Mouse (Mus musculus): ENCODE measurements at regions not wholly inside any gene's neighbourhood (a gene's known extent, or its start where the extent isn't known, plus 50 kb on each side); places are given as distances from the start of the nearest gene placed in this dataset.
A peak's percentile ranks its signal among the peaks of the same experiment; 100 is the strongest.

DNA sequence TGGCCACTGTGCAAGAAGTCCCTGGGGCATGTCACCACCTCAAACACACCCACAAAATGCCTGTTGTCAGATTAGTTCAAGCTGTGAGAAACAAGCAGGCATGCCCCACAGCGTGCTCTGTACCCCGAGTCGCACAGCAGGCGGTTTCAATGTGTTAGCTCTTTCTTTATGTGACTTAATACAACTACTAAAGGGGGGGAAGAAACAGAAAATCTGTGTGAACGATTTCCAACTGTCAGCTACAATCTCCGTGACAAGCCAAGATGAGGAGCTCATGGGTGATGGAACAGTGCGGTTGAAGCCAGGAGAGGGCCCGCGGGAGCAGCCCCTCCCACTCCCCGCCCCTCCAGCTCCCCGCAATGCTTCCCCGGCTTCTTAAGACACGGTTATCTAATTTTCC is 180.7 kb downstream of the Setd4 start:
- Histone ChIP-seq H3K4me1 (ENCODE audit: control insufficient read depth, insufficient read depth, low read length) (no peaks in the 10 kb centered on the region), H3K4me3 (ENCODE audit: insufficient read depth, low read length) (no peak overlapping the region), H3K27ac (ENCODE audit: insufficient read depth, low read length) (no peak overlapping the region)
- TF ChIP-seq CTCF (IDR thresholded peaks at IDR 0.05; ENCODE audit: borderline replicate concordance, insufficient read depth, low read length), result no peak
- TF ChIP-seq POLR2A (IDR thresholded peaks at IDR 0.05; ENCODE audit: low read depth, low read length), result no peak

DNA sequence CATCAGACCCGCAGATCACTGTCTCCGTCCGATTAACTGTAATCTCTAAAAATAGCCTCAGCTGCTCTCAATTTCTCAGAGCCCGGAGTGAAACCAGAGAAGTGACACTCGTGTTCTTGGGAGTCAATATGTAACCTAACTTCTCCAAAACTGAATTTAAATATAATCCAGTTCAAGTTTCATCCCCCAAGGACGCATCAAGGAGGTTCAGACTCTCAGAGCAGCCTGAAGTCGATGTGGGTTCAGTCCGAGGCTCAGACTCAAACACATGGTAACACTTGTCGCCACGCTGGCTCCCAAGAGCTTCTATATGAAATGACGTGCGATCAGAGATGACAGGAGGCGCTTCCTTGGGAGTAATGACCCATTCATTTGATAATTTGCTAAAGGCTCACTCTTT is 181.6 kb downstream of the Setd4 start:
- Histone ChIP-seq H3K4me1 (ENCODE audit: control insufficient read depth, insufficient read depth, low read length) (no peaks in the 10 kb centered on the region), H3K4me3 (ENCODE audit: insufficient read depth, low read length) (no peak overlapping the region), H3K27ac (ENCODE audit: insufficient read depth, low read length) (no peak overlapping the region)
- no peak for TF ChIP-seq POLR2A (IDR thresholded peaks at IDR 0.05; ENCODE audit: low read depth, low read length)
- TF ChIP-seq CTCF (IDR thresholded peaks at IDR 0.05; ENCODE audit: borderline replicate concordance, insufficient read depth, low read length), result no peak

DNA sequence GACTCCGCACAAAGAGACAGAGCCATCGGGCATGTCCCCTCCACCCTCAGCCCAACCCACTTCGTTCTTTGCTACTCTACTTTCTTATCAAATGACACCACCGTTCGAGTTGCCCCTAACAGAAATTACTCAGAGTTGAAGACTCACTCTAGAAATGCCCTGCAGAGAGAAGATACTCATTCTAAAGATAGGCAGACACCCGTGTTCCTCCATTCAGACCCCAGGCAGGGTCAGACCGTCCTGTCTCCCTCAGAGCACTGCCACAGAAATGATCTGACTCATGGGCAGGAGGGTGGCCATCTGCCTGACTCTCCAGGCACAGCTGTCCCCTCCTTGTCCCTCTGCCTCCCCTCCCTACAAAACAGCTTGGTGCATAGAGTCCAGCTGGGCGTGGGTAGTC is 185.6 kb downstream of the Setd4 start:
- TF ChIP-seq POLR2A (IDR thresholded peaks at IDR 0.05; ENCODE audit: low read depth, low read length) (no peak), CTCF (IDR thresholded peaks at IDR 0.05; ENCODE audit: borderline replicate concordance, insufficient read depth, low read length) (no peak)
- no peaks in the 10 kb centered on the region for H3K4me1 ChIP-seq (ENCODE audit: control insufficient read depth, insufficient read depth, low read length)
- H3K27ac ChIP-seq (ENCODE audit: insufficient read depth, low read length), result no peak overlapping the region
- H3K4me3 ChIP-seq (ENCODE audit: insufficient read depth, low read length), result no peak overlapping the region

DNA sequence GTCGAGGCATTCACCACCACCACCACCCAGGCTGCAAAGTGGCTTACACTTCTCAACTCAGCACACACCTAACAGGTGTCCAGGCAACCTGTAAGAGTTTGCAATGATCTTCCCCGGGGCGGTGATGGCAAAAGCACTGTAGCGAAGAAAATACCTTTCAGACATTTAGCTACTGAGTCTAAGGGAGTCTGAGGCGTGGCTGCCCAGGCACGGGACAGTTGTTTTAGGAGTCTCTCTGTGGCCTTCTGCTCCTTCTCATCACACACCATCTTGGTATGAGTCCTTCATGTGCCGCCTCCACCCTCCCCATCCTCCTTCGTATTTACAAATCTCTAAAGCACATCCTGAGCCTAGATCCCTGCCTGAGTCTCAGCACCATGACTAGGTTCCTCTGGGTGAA is 186.0 kb downstream of the Setd4 start:
- TF ChIP-seq POLR2A (IDR thresholded peaks at IDR 0.05; ENCODE audit: low read depth, low read length), result no peak
- no peak overlapping the region for H3K4me3 ChIP-seq (ENCODE audit: insufficient read depth, low read length)
- no peaks in the 10 kb centered on the region for H3K4me1 ChIP-seq (ENCODE audit: control insufficient read depth, insufficient read depth, low read length)
- no peak overlapping the region for H3K27ac ChIP-seq (ENCODE audit: insufficient read depth, low read length)

DNA sequence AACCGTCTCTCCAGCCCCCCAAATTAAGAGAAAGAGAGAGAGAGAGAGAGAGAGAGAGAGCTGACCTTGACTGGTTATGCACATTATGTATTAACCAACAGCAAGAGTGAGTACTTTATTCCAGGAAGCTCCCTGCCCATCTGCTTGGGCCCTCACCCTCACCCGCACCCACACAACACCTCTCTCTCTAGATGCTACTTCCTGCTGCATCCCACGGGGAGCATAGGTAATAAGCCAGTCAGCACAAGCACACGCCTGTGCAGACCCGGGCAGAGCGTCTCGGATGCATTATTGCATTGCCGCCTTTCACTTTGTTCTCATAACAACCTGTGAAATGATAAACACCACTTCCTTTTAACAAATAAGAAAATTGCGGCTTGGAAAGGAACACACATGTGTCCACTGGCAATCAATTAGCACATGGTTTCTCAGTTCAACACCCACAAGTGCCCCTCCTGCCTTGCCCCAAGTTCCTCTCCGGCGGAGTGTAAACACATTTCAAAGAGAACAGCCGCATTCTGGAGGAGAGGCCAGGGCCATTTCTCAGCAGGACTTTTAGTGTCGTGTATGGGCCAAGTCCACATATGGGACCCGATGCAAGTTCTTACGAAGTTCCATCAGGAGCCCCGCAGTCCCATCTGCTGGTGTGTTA is 211.7 kb downstream of the Setd4 start:
- no peak for TF ChIP-seq CTCF (IDR thresholded peaks at IDR 0.05; ENCODE audit: borderline replicate concordance, insufficient read depth, low read length)
- TF ChIP-seq POLR2A (IDR thresholded peaks at IDR 0.05; ENCODE audit: low read depth, low read length), result no peak
- H3K4me3 ChIP-seq (ENCODE audit: insufficient read depth, low read length), result no peak overlapping the region
- H3K27ac ChIP-seq (ENCODE audit: insufficient read depth, low read length), result no peak overlapping the region
- H3K4me1 ChIP-seq (ENCODE audit: control insufficient read depth, insufficient read depth, low read length), result no peaks in the 10 kb centered on the region

DNA sequence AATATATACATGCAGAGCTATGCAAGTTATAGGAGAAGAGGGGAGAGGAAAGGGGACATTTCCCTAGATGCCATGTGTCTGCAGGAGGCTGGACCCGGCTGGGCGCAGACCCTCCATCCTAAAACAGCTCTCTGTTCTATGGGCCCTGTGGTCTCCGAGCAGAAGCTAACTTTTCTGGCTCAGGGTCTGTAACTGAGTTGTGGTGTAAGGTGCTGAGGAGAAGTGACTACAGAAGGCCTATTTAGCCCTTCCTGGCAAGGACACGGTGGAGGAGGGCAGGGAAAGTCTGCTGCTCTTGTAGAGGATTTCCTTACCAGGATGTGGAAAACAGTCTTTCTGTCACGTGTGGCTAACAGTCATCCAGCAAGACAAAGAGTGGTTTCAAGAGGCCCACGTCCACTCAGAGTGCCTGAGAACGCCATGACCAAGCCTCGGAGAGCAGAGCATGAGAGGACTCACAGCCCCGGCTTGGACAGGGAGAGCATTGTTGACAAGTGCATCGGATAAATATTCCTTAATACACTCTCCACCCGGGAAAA is 216.2 kb downstream of the Setd4 start:
- no peak overlapping the region for H3K4me3 ChIP-seq (ENCODE audit: insufficient read depth, low read length)
- H3K27ac ChIP-seq (ENCODE audit: insufficient read depth, low read length), result no peak overlapping the region
- H3K4me1 ChIP-seq (ENCODE audit: control insufficient read depth, insufficient read depth, low read length), result peaks cover under 1% of the 10 kb centered on the region
- TF ChIP-seq POLR2A (IDR thresholded peaks at IDR 0.05; ENCODE audit: low read depth, low read length) (no peak), CTCF (IDR thresholded peaks at IDR 0.05; ENCODE audit: borderline replicate concordance, insufficient read depth, low read length) (no peak)

DNA sequence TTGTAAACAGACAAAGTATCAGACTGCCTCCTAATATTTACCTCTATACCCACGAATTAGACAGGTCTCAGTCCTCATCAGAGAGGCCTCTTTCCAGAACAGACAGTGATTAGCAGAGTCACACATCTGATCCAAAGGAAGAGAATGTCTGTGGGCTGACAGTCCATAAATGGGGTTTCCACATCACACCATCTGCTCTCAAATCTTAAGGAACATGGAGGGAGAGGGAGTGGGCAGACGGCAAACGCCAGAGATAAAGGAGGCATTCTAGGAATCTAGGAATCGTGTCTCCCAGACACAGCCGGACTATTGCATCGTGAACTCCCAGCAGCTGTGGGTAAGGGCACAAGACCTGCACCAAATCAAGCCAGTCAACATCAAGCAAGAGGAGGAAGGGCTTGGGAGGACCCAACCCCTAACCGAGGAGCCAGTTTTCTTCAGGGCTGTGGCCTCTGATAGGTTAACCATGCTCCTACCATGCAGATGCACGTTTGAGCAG is 219.8 kb downstream of the Setd4 start:
- Histone ChIP-seq H3K4me1 (ENCODE audit: control insufficient read depth, insufficient read depth, low read length) (peaks cover 8% of the 10 kb centered on the region), H3K4me3 (ENCODE audit: insufficient read depth, low read length) (no peak overlapping the region)
- TF ChIP-seq CTCF (IDR thresholded peaks at IDR 0.05; ENCODE audit: borderline replicate concordance, insufficient read depth, low read length), result no peak
- TF ChIP-seq POLR2A (IDR thresholded peaks at IDR 0.05; ENCODE audit: low read depth, low read length), result no peak

DNA sequence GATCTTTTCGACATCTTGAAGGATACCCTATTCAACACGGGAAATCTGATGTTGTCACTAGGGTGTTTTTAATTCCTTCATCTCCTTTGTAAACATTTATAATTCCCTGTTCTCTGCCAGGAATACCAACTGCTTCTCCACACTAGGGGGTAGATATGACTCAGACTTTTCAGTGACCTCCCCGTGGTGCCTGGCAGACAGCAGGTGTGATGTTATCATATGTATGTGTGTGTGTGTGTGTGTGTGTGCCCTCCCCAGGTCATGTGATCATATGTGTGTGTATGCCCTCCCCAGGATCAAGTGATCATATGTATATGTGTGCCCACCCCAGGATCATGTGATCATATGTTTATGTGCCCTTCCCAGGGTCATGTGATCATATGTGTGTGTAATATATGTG is 220.9 kb downstream of the Setd4 start:
- no peak for TF ChIP-seq CTCF (IDR thresholded peaks at IDR 0.05; ENCODE audit: borderline replicate concordance, insufficient read depth, low read length)
- no peak for TF ChIP-seq POLR2A (IDR thresholded peaks at IDR 0.05; ENCODE audit: low read depth, low read length)
- H3K27ac ChIP-seq (ENCODE audit: insufficient read depth, low read length), result no peak overlapping the region; the same call in 1 of the 2 replicates
- peaks cover 8% of the 10 kb centered on the region for H3K4me1 ChIP-seq (ENCODE audit: control insufficient read depth, insufficient read depth, low read length)

More for the DNA sequence above, 219.8 kb downstream of the Setd4 start:
- H3K27ac ChIP-seq (ENCODE audit: insufficient read depth, low read length), result no peak overlapping the region

DNA sequence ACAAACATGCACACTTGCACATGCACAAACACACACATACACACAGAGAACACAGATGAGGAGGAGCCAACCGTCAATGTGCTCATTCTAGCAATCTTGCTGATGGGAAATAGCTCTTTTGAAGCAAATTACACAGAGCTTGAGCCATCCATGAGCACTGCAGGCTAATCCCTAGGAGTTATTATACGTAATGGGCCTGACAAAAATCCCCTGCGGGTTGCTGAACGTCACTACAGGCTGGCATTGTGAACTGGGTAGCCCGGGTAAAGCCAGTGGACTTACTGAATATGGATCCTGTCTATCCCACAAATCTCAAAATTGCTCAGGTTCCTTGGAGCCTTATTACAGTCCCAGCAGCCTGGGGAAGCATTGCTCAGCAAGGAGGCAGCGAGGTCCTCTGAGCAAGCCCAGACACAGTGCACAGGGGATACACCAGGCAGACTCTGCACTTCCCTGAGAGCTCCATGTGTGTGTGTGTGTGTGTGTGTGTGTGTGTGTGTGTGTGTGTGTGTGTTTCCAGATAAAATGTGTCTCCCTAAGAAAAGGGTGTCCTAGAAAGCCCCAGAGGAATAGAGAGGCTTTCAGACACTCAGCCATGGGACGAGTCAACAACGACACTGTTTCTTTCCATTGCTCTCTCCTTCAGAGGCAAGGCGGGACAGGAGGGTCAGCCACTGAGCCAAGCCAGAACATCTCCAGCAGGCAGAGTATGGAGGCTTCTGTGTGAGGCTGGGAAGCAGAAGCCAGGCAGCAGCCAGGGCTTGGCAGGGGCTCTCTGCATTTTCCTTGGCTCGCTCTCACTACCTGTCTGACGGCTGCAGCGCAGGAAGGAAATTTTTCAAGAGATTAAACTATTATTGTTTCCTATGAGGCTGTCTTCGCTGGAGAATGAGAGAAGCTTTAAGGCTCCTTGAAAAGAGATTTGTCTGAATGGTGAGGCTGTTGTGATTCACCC is 222.9 kb downstream of the Setd4 start:
- Histone ChIP-seq H3K4me3 (ENCODE audit: insufficient read depth, low read length) (no peak overlapping the region), H3K27ac (ENCODE audit: insufficient read depth, low read length) (peak overlapping the region; percentile 79), H3K4me1 (ENCODE audit: control insufficient read depth, insufficient read depth, low read length) (peaks cover 8% of the 10 kb centered on the region)
- no peak for TF ChIP-seq POLR2A (IDR thresholded peaks at IDR 0.05; ENCODE audit: low read depth, low read length)

More for the DNA sequence above, 220.9 kb downstream of the Setd4 start:
- no peak overlapping the region for H3K4me3 ChIP-seq (ENCODE audit: insufficient read depth, low read length)

DNA sequence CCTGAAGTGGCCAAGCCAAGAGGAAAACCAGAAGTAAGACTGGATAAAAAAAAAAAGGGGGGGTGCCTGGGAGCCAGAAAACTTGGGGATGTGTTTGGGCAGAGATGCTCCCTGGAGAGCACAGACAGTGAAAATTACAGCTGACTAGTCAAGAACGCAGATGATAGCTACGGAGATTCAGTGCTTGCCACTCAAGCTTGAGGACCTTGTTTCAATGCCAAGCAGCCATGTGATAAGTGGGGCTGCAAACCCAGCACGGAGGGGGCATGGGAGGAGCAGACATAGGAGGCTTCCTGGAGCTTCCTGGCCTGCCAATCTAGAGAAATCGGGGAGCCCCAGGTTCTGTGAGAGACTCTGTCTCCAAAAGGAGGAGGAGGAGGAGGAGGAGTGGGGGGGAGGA is 223.7 kb downstream of the Setd4 start:
- no peak overlapping the region for H3K27ac ChIP-seq (ENCODE audit: insufficient read depth, low read length)
- H3K4me1 ChIP-seq (ENCODE audit: control insufficient read depth, insufficient read depth, low read length), result peaks cover 8% of the 10 kb centered on the region
- no peak overlapping the region for H3K4me3 ChIP-seq (ENCODE audit: insufficient read depth, low read length)
- no peak for TF ChIP-seq CTCF (IDR thresholded peaks at IDR 0.05; ENCODE audit: borderline replicate concordance, insufficient read depth, low read length)
- TF ChIP-seq POLR2A (IDR thresholded peaks at IDR 0.05; ENCODE audit: low read depth, low read length), result no peak

Data from embryonic fibroblast, embryonic 13.5 days (primary cell).